Mouse (Mus musculus) heart, embryonic 14.5 days (tissue): Measurements from ENCODE around the gene Gmds. TPM values are rescaled to one million over a fixed set of nuclear protein-coding genes. Genes with fewer than 3 reads are reported as not detected.
A peak's percentile ranks its signal among the peaks of the same experiment; 100 is the strongest.

Experiments
- ATAC-seq: fragments of 200-750 bp; cut with Nextera tagmentation; 2 replicates; pipeline ENCODE4 v1.8.0; 2017; ENCODE audit warnings: low read depth, moderate TSS enrichment; ENCODE audit not compliant: insufficient number of reproducible peaks, insufficient read depth, low FRiP score
- H3K27ac ChIP-seq, 2 experiments: fragments of 200-500 bp in 1 of 2; fragments of 300-500 bp in 1 of 2; sonication (generic) in 1 of 2; replicated peaks in 1 of 2; 2 replicates each; pipeline ENCODE4 v1.5.1; 2012 to 2014; ENCODE audit warnings: low read depth in 2 of 2, low read length in 2 of 2, control low read depth in 1 of 2, mild to moderate bottlenecking in 1 of 2, mixed read lengths in 1 of 2; ENCODE audit not compliant: control insufficient read depth in 1 of 2, insufficient read depth in 1 of 2
- H3K27me3 ChIP-seq: fragments of 300-500 bp; sonication (generic); 2 replicates; pipeline ENCODE4 v1.6.1; 2014; ENCODE audit warnings: mild to moderate bottlenecking, low read length, control low read depth; ENCODE audit not compliant: control insufficient read depth, insufficient read depth
- H3K36me3 ChIP-seq: fragments of 300-500 bp; sonication (generic); 2 replicates; pipeline ENCODE4 v1.6.1; 2014; ENCODE audit warnings: mild to moderate bottlenecking, control low read depth, low read length, mixed read lengths; ENCODE audit not compliant: control insufficient read depth, insufficient read depth
- H3K4me1 ChIP-seq, 2 experiments: fragments of 200-500 bp in 1 of 2; fragments of 300-500 bp in 1 of 2; sonication (generic) in 1 of 2; 2 replicates each; pipeline ENCODE4 v1.6.1; 2012 to 2014; ENCODE audit warnings: low read length in 2 of 2, control low read depth in 1 of 2, mixed read lengths in 1 of 2; ENCODE audit not compliant: control insufficient read depth in 2 of 2, insufficient read depth in 2 of 2
- H3K4me2 ChIP-seq: fragments of 300-500 bp; sonication (generic); 2 replicates; pipeline ENCODE4 v1.6.1; 2014; ENCODE audit warnings: mild to moderate bottlenecking, low read length
- H3K4me3 ChIP-seq, 2 experiments: fragments of 200-500 bp in 1 of 2; fragments of 300-500 bp in 1 of 2; sonication (generic) in 1 of 2; 2 replicates each; pipeline ENCODE4 v1.5.1; 2012 to 2014; ENCODE audit warnings: low read length in 2 of 2, mild to moderate bottlenecking in 2 of 2, control low read depth in 1 of 2, low read depth in 1 of 2, moderate library complexity in 1 of 2; ENCODE audit not compliant: control insufficient read depth in 1 of 2, insufficient read depth in 1 of 2
- H3K9ac ChIP-seq: fragments of 300-500 bp; sonication (generic); 2 replicates; pipeline ENCODE4 v1.6.1; 2014; ENCODE audit warnings: mild to moderate bottlenecking, low read length
- H3K9me3 ChIP-seq: fragments of 300-500 bp; sonication (generic); 2 replicates; pipeline ENCODE4 v1.6.1; 2016; ENCODE audit warnings: low read length, control low read depth; ENCODE audit not compliant: control insufficient read depth
- WGBS: fragments of 180-500 bp; shearing (Covaris S2); extraction: QIAGEN DNeasy Blood & Tissue Kit; methylation state at CpG from one replicate; pipeline ENCODE4 v1.1.7; 2014; 5-methylcytosine and 5-hydroxymethylcytosine counted together
- polyA plus RNA-seq: library from polyadenylated mRNA; unstranded; fragments of >200 nt; fragmentation: Nextera tagmentation; extraction: Ambion mirVana; gene quantifications from 2 replicates; pipeline ENCODE4 v1.2.1, GENCODE M21; 2014

Gmds gene
- polyA plus RNA-seq, 1 experiment from 2014 or later, result 28.7 TPM

GRCm38 (mm10) chr13:31818337-31818736, 520.2 kb downstream of the Gmds start:
- H3K36me3 ChIP-seq, result no peaks in the 10 kb centered on the region
- H3K4me2 ChIP-seq, result no peak overlapping the region
- H3K4me3 ChIP-seq, result no peak overlapping the region
- H3K9me3 ChIP-seq, result no peaks in the 10 kb centered on the region
- no peak for ATAC-seq
- H3K27ac ChIP-seq, result no peak overlapping the region
- H3K4me1 ChIP-seq, result peaks cover 17 to 39% of the 10 kb centered on the region in 2 experiments
- no peak overlapping the region for H3K9ac ChIP-seq
- 51% methylated on average over 7 of the region's 7 CpGs for WGBS
- H3K27me3 ChIP-seq, result peaks cover 31% of the 10 kb centered on the region

GRCm38 (mm10) chr13:31815383-31816003, 523.0 kb downstream of the Gmds start:
- 0 out of 4 replicates have a peak overlapping the region, but pooled peaks have one; percentile 15 to 28 for H3K27ac ChIP-seq
- H3K4me1 ChIP-seq, result peaks cover 12 to 20% of the 10 kb centered on the region in 2 experiments
- peaks cover 59% of the 10 kb centered on the region for H3K27me3 ChIP-seq
- no peaks in the 10 kb centered on the region for H3K36me3 ChIP-seq
- 33% methylated on average over 15 of the region's 15 CpGs for WGBS
- no peak overlapping the region; the same call in 1 of the 2 replicates for H3K4me2 ChIP-seq
- 0 out of 2 replicates have a peak, but pooled peaks have one; percentile 9 for ATAC-seq
- H3K9ac ChIP-seq, result no peak overlapping the region
- no peaks in the 10 kb centered on the region for H3K9me3 ChIP-seq
- H3K4me3 ChIP-seq, result no peak overlapping the region

GRCm38 (mm10) chr13:31812701-31813100, 525.8 kb downstream of the Gmds start:
- 78% methylated on average over 2 of the region's 2 CpGs for WGBS
- peaks cover 65% of the 10 kb centered on the region for H3K27me3 ChIP-seq
- H3K9me3 ChIP-seq, result no peaks in the 10 kb centered on the region
- no peaks in the 10 kb centered on the region for H3K36me3 ChIP-seq
- no peak for ATAC-seq
- H3K9ac ChIP-seq, result peak overlapping the region; percentile 78
- H3K4me2 ChIP-seq, result peak overlapping the region; percentile 69
- peak overlapping the region in 1 of 2 experiments; percentile 4; a peak in 1 of 4 replicates for H3K27ac ChIP-seq
- peak overlapping the region; percentile 10 to 16; a peak in 3 of 4 replicates for H3K4me3 ChIP-seq
- peaks cover 7 to 14% of the 10 kb centered on the region in 2 experiments for H3K4me1 ChIP-seq

- Histone ChIP-seq H3K4me2 (peak overlapping the region; percentile 69), H3K9ac (peak overlapping the region; percentile 78), H3K9me3 (no peaks in the 10 kb centered on the region), H3K4me1 (peaks cover 7 to 12% of the 10 kb centered on the region in 2 experiments), H3K36me3 (no peaks in the 10 kb centered on the region), H3K4me3 (peak overlapping the region; percentile 47 to 72), H3K27me3 (peaks cover 64% of the 10 kb centered on the region), H3K27ac (peak overlapping the region; percentile 49 to 61)
- WGBS, result 17% methylated on average over 36 of the region's 44 CpGs
- ATAC-seq, result no peak
Observed at GRCm38 (mm10) chr13:31811542-31812021, 527.0 kb downstream of the Gmds start.

GRCm38 (mm10) chr13:31810693-31811541, 527.6 kb downstream of the Gmds start:
- ATAC-seq, result no peak
- H3K27ac ChIP-seq, result peak overlapping the region; percentile 59 to 61
- H3K27me3 ChIP-seq, result peaks cover 64% of the 10 kb centered on the region
- H3K9me3 ChIP-seq, result no peaks in the 10 kb centered on the region
- H3K36me3 ChIP-seq, result no peaks in the 10 kb centered on the region
- peak overlapping the region; percentile 47 to 72 for H3K4me3 ChIP-seq
- peak overlapping the region; percentile 69 for H3K4me2 ChIP-seq
- H3K9ac ChIP-seq, result peak overlapping the region; percentile 78
- WGBS, result under 1% methylated on average over 51 of the region's 65 CpGs
- H3K4me1 ChIP-seq, result peaks cover 5 to 13% of the 10 kb centered on the region in 2 experiments

GRCm38 (mm10) chr13:31810375-31810692, 528.2 kb downstream of the Gmds start:
- Histone ChIP-seq H3K9me3 (no peaks in the 10 kb centered on the region), H3K4me1 (peaks cover 3 to 12% of the 10 kb centered on the region in 2 experiments; a peak in 3 of 4 replicates), H3K27me3 (peaks cover 70% of the 10 kb centered on the region), H3K9ac (peak overlapping the region; percentile 78), H3K27ac (peak overlapping the region; percentile 59 to 61), H3K4me2 (peak overlapping the region; percentile 69), H3K4me3 (peak overlapping the region; percentile 47 to 72), H3K36me3 (no peaks in the 10 kb centered on the region)
- WGBS, result 4% methylated on average over 9 of the region's 9 CpGs
- ATAC-seq, result no peak

- Histone ChIP-seq H3K27me3 (peaks cover 76% of the 10 kb centered on the region), H3K27ac (0 out of 4 replicates have a peak overlapping the region, but pooled peaks have one; percentile 36 to 41), H3K4me1 (peaks cover 3 to 12% of the 10 kb centered on the region in 2 experiments; a peak in 3 of 4 replicates), H3K4me2 (peak overlapping the region; percentile 52), H3K9me3 (no peaks in the 10 kb centered on the region), H3K4me3 (peak overlapping the region; percentile 12 to 72; a peak in 3 of 4 replicates), H3K36me3 (no peaks in the 10 kb centered on the region), H3K9ac (peak overlapping the region; percentile 70)
- 15% methylated on average over 6 of the region's 6 CpGs for whole genome bisulfite sequencing
- ATAC-seq, result no peak
Observed at GRCm38 (mm10) chr13:31809701-31810100, 528.8 kb downstream of the Gmds start.
